Mouse (Mus musculus): Measurements from ENCODE around the gene Ndufs7.

Gene Ndufs7

GRCm38 (mm10) chr10:80262169-80262568 is 13.2 kb downstream of the Ndufs7 start:
- no peak for DNase-seq (ENCODE audit: low read depth, low spot score)

- DNase-seq (ENCODE audit: low read depth, low spot score): no peak
These were observed 13.9 kb downstream of the Ndufs7 start for GRCm38 (mm10) chr10:80262776-80263365.

GRCm38 (mm10) chr10:80264341-80265148 is 15.6 kb downstream of the Ndufs7 start:
- peak; percentile 99 for DNase-seq (ENCODE audit: low read depth, low spot score)

- DNase-seq (ENCODE audit: low read depth, low spot score): no peak
These were observed 16.2 kb downstream of the Ndufs7 start for GRCm38 (mm10) chr10:80265149-80265486.

DNA sequence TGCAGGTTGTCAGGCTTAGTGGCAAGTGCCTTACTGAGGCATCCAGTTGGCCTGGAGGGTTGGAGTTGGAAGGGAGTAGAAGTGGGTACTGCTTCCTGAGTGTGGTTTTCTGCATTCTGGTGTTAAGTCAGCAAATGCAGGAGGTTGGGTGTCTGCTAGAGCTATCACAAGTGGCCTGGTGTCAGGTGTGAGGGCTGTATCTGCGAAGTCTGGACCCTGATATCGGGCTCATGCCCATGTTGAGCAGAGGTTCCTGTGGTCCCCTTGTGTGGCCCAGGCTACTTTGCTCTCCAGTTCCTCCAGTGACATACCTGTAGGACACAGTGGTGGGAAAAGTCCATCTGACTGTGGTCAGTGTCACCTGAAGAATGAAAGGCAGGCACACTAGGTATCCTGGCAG is 21.2 kb downstream of the Ndufs7 start:
- no peak for DNase-seq (ENCODE audit: low read depth, low spot score)

DNA sequence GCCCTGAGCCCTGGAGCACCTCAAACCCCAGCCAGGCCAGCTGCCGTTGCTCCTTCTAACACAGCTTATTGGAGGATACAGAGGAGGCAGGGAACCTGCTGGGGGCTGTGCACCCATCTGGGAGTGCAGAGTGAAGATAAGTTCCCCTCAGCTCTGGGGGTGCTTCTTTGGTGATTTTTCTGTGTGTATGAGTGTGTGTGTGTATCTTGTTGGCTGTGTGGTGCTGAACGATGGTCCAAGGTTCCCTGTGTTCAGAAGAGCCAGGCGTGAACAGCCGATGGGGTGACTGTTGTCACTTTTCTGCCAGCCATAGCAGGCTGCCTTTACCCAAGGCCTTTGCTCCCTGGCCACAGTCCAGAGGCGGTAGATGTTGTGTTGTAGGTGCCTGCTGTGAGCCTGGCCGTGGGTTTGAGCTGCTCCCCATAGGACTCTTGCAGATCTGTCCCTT is 21.8 kb downstream of the Ndufs7 start:
- no peak for DNase-seq (ENCODE audit: low read depth, low spot score)

DNA sequence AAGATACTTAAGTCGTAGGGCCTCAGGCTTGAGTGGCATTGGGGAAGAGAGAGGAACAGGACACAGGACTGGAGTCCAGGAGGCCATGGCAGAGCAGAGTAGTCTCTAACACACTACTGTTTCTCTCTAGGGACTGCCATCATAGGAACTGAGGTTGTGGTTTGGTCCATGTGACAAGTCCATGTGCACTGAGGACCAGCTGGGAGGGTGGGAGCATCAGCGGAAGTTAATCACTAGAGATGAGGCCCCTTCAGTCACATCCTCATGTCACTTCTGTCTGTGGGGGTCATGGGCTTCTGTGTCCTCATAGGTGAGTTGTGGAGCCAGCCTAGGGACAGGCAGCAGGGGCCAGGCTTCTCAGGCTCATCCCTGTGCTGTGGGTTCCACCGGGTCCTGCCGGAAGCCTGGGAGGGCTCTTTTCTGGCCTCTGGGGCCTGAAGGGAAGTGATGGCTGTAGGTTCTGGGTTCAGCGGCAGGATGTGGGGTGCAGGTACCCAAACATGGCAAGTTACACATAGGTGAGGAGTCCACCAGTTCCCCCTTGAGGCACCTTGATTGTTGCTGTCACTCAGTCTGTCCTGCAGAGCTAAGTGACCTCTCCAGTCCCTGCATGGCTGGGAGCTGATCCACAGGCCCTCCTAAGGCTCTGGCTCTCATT is 22.4 kb downstream of the Ndufs7 start:
- no peak for DNase-seq (ENCODE audit: low read depth, low spot score)

- no peak for DNase-seq (ENCODE audit: low read depth, low spot score)
These were observed 23.1 kb downstream of the Ndufs7 start for GRCm38 (mm10) chr10:80271870-80272585.

DNA sequence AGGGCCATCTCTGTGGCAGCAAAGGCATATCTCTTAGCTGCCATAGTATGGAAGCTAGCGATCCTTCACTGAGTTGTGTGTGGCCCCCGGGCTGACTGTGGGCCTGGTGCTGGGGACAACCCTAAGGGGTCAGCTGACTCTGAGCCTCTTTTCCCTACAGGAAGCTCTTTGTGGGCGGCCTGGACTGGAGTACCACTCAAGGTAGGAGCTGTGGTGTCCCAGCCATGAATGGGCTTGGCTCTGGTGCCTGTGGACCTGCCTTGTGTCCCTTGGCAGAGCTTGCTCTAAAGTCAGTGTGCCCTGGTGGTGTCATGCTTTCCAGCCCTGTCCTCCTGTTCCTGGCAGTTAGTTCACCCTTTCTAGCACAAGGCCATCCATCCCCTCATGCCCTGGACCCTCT is 24.9 kb downstream of the Ndufs7 start:
- DNase-seq (ENCODE audit: low read depth, low spot score): no peak

GRCm38 (mm10) chr10:80276238-80276637 is 27.3 kb downstream of the Ndufs7 start:
- no peak for DNase-seq (ENCODE audit: low read depth, low spot score)

DNA sequence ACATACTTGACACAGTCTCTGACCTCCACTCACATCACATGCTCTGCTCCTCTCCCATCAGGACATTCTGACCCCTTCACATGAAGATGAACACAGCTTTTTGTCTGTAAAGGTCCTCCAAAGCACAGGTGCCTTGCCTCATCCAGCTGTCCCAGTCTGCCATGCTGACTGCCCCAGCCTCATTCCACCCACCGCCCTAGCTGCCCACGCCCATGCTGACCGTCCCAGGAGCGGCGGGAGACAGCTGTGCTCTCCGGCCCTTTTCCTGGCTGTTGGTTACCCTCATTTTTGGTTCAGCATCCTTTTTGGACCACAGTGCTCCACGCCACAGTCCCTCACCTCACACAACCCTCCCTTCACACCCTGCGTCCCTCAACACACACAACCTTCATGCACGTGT is 29.5 kb downstream of the Ndufs7 start:
- DNase-seq (ENCODE audit: low read depth, low spot score): no peak

DNA sequence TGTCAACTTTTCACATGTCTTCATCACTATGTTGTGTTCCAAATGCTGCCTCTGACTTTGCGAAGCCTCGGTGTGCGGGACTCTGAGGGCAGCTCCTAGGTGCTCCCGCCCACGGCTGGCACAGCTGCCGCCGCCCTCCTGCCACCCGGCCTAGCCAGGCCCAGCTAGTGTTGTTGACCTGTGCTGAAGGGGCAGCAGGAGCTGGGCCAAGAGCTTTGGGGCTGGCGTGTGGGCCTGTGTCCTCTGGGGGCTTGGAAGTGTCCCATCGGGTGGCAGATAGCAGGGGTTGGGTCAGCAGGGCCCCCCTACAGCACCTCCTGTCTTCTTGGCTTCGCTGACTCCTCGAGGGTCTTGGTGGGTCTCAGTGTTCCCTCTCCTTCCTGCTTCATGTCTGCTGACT is 30.4 kb downstream of the Ndufs7 start:
- DNase-seq (ENCODE audit: low read depth, low spot score): no peak

- no peak for DNase-seq (ENCODE audit: low read depth, low spot score)
These were observed 32.4 kb downstream of the Ndufs7 start for GRCm38 (mm10) chr10:80281304-80281703.

DNA sequence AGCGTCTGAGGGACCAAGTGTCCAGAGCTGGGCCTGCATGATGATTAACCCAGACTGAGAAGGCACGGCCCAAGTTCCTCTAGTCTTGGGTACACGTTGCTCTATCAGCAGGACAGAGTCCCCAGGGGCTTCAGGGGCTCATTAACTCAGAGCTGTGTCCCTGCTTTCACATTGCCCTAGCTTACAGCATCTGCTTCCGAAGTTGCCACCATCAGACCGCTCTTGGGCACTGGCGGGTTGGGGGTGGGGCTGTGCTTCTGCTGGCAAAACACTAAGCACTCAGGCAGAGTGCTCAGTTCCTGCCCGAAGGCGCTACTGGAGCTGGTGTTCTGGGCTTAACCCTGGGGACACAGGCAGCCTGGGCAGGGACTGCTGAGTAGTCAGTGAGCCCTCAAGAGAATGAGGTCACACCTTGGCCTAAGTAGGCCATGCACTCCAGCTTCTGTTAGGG is 33.0 kb downstream of the Ndufs7 start:
- no peak for DNase-seq (ENCODE audit: low read depth, low spot score)

GRCm38 (mm10) chr10:80282481-80283441 is 33.8 kb downstream of the Ndufs7 start:
- DNase-seq (ENCODE audit: low read depth, low spot score): no peak

- no peak for DNase-seq (ENCODE audit: low read depth, low spot score)
These were observed 36.5 kb downstream of the Ndufs7 start for GRCm38 (mm10) chr10:80285222-80286070.

- no peak for DNase-seq (ENCODE audit: low read depth, low spot score)
These were observed 39.2 kb downstream of the Ndufs7 start for GRCm38 (mm10) chr10:80288097-80288496.

DNA sequence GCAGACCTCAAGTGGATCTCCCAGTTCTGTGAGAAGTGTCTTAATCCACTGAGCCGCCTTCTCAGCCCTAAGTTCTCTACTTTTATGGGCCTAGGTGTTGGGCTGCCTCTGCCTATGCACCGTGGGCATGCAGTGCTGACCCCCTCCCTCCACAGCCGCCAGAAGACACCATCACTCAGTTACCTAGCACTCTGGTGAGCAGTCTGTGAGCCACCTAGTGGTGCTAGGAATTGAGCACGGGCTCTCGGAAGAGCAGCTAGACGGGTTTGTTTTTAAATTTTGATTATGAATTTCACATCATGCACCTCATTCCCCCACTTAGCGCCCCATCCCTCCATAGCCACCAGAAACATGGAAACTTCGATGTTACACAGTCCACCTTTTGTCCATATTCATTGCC is 39.7 kb downstream of the Ndufs7 start:
- DNase-seq (ENCODE audit: low read depth, low spot score): peak; percentile 41

GRCm38 (mm10) chr10:80292251-80293146 is 43.6 kb downstream of the Ndufs7 start, which contains the start of gene Rps15:
Rps15 (plus strand) TSS chr10:80292453.
- peak; percentile 99 for DNase-seq (ENCODE audit: low read depth, low spot score)
